Mouse (Mus musculus): ENCODE results near the gene Tbx18.

Gene Tbx18

GRCm38 (mm10) chr9:87730961-87731535, at the start of gene Tbx18:
Gene Tbx18 (minus strand): TSS chr9:87731260.
- in situ Hi-C loops (cut with MboI; ENCODE audit: low sequenced_read_pairs): no loop called here

GRCm38 (mm10) chr9:87773951-87774350, 42.9 kb upstream of the Tbx18 start:
- in situ Hi-C loops (cut with MboI; ENCODE audit: low sequenced_read_pairs): no loop called here

- in situ Hi-C loops (cut with MboI; ENCODE audit: low sequenced_read_pairs): no loop called here
Measured at GRCm38 (mm10) chr9:87755621-87756020, 24.6 kb upstream of the Tbx18 start.

- in situ Hi-C loops (cut with MboI; ENCODE audit: low sequenced_read_pairs): no loop called here
Measured at GRCm38 (mm10) chr9:87741599-87741998, 10.5 kb upstream of the Tbx18 start.

- in situ Hi-C loops (cut with MboI; ENCODE audit: low sequenced_read_pairs): no loop called here
Measured at GRCm38 (mm10) chr9:87740667-87741066, 9.6 kb upstream of the Tbx18 start.

GRCm38 (mm10) chr9:87740241-87740645, 9.2 kb upstream of the Tbx18 start:
- in situ Hi-C loops (cut with MboI; ENCODE audit: low sequenced_read_pairs): no loop called here

GRCm38 (mm10) chr9:87739543-87740161, 8.6 kb upstream of the Tbx18 start:
- in situ Hi-C loops (cut with MboI; ENCODE audit: low sequenced_read_pairs): no loop called here

- in situ Hi-C loops (cut with MboI; ENCODE audit: low sequenced_read_pairs): no loop called here
Measured at GRCm38 (mm10) chr9:87738766-87739542, 7.9 kb upstream of the Tbx18 start.

GRCm38 (mm10) chr9:87738123-87738522, 7.1 kb upstream of the Tbx18 start:
- in situ Hi-C loops (cut with MboI; ENCODE audit: low sequenced_read_pairs): no loop called here

GRCm38 (mm10) chr9:87737271-87737670, 6.2 kb upstream of the Tbx18 start:
- in situ Hi-C loops (cut with MboI; ENCODE audit: low sequenced_read_pairs): no loop called here

- in situ Hi-C loops (cut with MboI; ENCODE audit: low sequenced_read_pairs): no loop called here
Measured at GRCm38 (mm10) chr9:87735046-87735445, 4.0 kb upstream of the Tbx18 start.

GRCm38 (mm10) chr9:87734631-87735030, 3.6 kb upstream of the Tbx18 start:
- in situ Hi-C loops (cut with MboI; ENCODE audit: low sequenced_read_pairs): no loop called here

GRCm38 (mm10) chr9:87733732-87734131, 2.7 kb upstream of the Tbx18 start:
- in situ Hi-C loops (cut with MboI; ENCODE audit: low sequenced_read_pairs): no loop called here

- in situ Hi-C loops (cut with MboI; ENCODE audit: low sequenced_read_pairs): no loop called here
Measured at GRCm38 (mm10) chr9:87733236-87733630, 2.2 kb upstream of the Tbx18 start.

- in situ Hi-C loops (cut with MboI; ENCODE audit: low sequenced_read_pairs): no loop called here
Measured at GRCm38 (mm10) chr9:87732416-87733235, 1.6 kb upstream of the Tbx18 start.

GRCm38 (mm10) chr9:87730271-87730960, 644 bp downstream of the Tbx18 start:
- in situ Hi-C loops (cut with MboI; ENCODE audit: low sequenced_read_pairs): no loop called here

GRCm38 (mm10) chr9:87729316-87730270, 1.5 kb downstream of the Tbx18 start:
- in situ Hi-C loops (cut with MboI; ENCODE audit: low sequenced_read_pairs): no loop called here

- in situ Hi-C loops (cut with MboI; ENCODE audit: low sequenced_read_pairs): no loop called here
Measured at GRCm38 (mm10) chr9:87728107-87728506, 3.0 kb downstream of the Tbx18 start.

GRCm38 (mm10) chr9:87727155-87727953, 3.7 kb downstream of the Tbx18 start:
- in situ Hi-C loops (cut with MboI; ENCODE audit: low sequenced_read_pairs): no loop called here
